Mouse (Mus musculus) limb, embryonic 14.5 days (tissue): ENCODE measurements around the gene Map4k3. TPM values are rescaled to one million over a fixed set of nuclear protein-coding genes. Genes with fewer than 3 reads are reported as not detected.
A peak's percentile ranks its signal among the peaks of the same experiment; 100 is the strongest.

Source experiments
- ATAC-seq: fragments of 200-750 bp; cut with Nextera tagmentation; 2 replicates; pipeline ENCODE4 v1.8.0; 2017; ENCODE audit warnings: low read depth, moderate number of reproducible peaks, moderate TSS enrichment; ENCODE audit not compliant: low FRiP score
- DNase-seq: peaks from one replicate; pipeline ENCODE4 v3.0.0-alpha.2; 2015; ENCODE audit warnings: low spot score
- H3K27ac ChIP-seq: fragments of 300-500 bp; sonication (generic); replicated peaks from 2 replicates; pipeline ENCODE4 v1.5.1; 2014; ENCODE audit warnings: low read depth, mild to moderate bottlenecking, low read length, moderate library complexity, mixed read lengths
- H3K27me3 ChIP-seq: fragments of 300-500 bp; sonication (generic); 2 replicates; pipeline ENCODE4 v1.6.1; 2014; ENCODE audit warnings: low read length, mixed read lengths; ENCODE audit not compliant: control insufficient read depth, insufficient read depth
- H3K36me3 ChIP-seq: fragments of 300-500 bp; sonication (generic); 2 replicates; pipeline ENCODE4 v1.6.1; 2014; ENCODE audit warnings: mild to moderate bottlenecking, low read length, moderate library complexity, mixed read lengths; ENCODE audit not compliant: control insufficient read depth, insufficient read depth
- H3K4me1 ChIP-seq: fragments of 300-500 bp; sonication (generic); 2 replicates; pipeline ENCODE4 v1.6.1; 2014; ENCODE audit warnings: antibody characterized with exemption, low read length, mixed read lengths; ENCODE audit not compliant: control insufficient read depth, insufficient read depth
- H3K4me2 ChIP-seq: fragments of 300-500 bp; sonication (generic); replicated peaks from 2 replicates; pipeline ENCODE4 v1.6.1; 2014; ENCODE audit warnings: low read depth, mild to moderate bottlenecking, low read length, moderate library complexity; ENCODE audit not compliant: severe bottlenecking
- H3K4me3 ChIP-seq: fragments of 300-500 bp; sonication (generic); replicated peaks from 2 replicates; pipeline ENCODE4 v1.5.1; 2014; ENCODE audit warnings: low read length
- H3K9ac ChIP-seq: fragments of 300-500 bp; sonication (generic); 2 replicates; pipeline ENCODE4 v1.6.1; 2014; ENCODE audit warnings: mild to moderate bottlenecking, low read depth, low read length, moderate library complexity; ENCODE audit not compliant: severe bottlenecking
- H3K9me3 ChIP-seq: fragments of 300-500 bp; sonication (generic); 2 replicates; pipeline ENCODE4 v1.6.1; 2016; ENCODE audit warnings: low read length; ENCODE audit not compliant: control insufficient read depth
- POLR2A ChIP-seq: fragments of 200-500 bp; IDR thresholded peaks from 2 replicates; pipeline ENCODE4 v1.8.0; 2012; ENCODE audit warnings: inconsistent platforms, mild to moderate bottlenecking, moderate library complexity, borderline replicate concordance; ENCODE audit not compliant: insufficient read depth, insufficient read length; ENCODE audit errors: extremely low read depth
- WGBS: fragments of 180-500 bp; shearing (Covaris S2); extraction: QIAGEN DNeasy Blood & Tissue Kit; methylation state at CpG from one replicate; pipeline ENCODE4 v1.1.7; 2014; 5-methylcytosine and 5-hydroxymethylcytosine counted together
- polyA plus RNA-seq, 2 experiments: library from polyadenylated mRNA; depleted of rRNA in 1 of 2; stranded (reverse) in 1 of 2; unstranded in 1 of 2; fragments of >200 nt; fragmentation: Nextera tagmentation in 1 of 2; extraction: Ambion mirVana in 1 of 2; gene quantifications; 2 replicates each; pipeline versions ENCODE4 v1.2.1 to v1.2.3; 2012 to 2014

Map4k3 gene
- polyA plus RNA-seq, 2 experiments: 42.6 to 50.2 TPM

GRCm38 (mm10) chr17:80756043-80756442 is 27.8 kb upstream of the Map4k3 start:
- Histone ChIP-seq H3K27me3 (no peaks in the 10 kb centered on the region), H3K9me3 (no peaks in the 10 kb centered on the region), H3K9ac (no peak overlapping the region), H3K27ac (peak overlapping the region; percentile 21; the same call in 1 of the 2 replicates), H3K4me1 (peaks cover 23% of the 10 kb centered on the region), H3K4me2 (no peak overlapping the region), H3K4me3 (no peak overlapping the region), H3K36me3 (no peaks in the 10 kb centered on the region)
- no peak for ATAC-seq
- 53% methylated on average over 5 of the region's 5 CpGs for WGBS
- no peak for TF ChIP-seq POLR2A
- DNase-seq: no peak

DNA sequence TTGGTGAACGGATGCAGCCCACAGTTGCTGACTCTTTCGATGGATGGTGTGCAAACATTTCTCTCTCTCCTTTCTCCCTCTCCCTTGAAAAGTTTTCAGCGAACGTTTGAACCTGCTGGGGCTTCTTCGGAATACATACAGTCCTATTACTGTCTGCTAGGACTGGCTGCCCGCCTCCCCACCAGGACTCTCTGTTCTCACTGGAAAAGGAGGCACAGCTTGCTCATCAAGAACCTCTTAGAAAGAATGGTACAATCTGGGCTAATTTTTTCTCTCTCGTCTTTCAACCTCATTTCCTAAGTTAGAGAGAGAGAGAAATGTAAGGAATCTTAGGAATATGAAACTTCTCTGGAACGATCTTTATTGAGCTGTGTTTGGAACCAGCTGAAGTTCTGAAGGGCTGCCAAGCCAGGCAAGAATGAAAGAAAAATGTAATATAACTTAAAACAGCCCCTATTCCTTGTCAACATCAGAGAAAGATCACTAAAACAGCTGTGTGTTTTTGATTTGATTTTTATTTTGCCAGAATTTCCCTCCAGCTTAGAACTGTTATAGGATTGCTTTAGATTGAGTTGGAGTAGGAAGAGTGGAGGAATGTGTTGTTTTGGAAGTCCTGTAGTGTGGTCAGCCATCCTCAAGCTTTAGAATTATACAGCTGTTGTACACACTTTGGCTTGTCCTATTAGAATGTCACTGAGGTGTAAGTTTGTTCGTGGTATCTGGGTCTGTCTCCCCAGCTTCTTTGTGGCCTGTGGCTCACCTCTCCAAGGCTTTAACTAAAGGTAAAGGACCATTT is 27.0 kb upstream of the Map4k3 start:
- DNase-seq (peak; percentile 58), ATAC-seq (no peak)
- TF ChIP-seq POLR2A: no peak
- Histone ChIP-seq H3K9ac (0 out of 2 replicates have a peak overlapping the region, but pooled peaks have one; percentile 17), H3K27me3 (no peaks in the 10 kb centered on the region), H3K4me1 (peaks cover 23% of the 10 kb centered on the region), H3K9me3 (no peaks in the 10 kb centered on the region), H3K4me3 (no peak overlapping the region), H3K27ac (peak overlapping the region; percentile 39), H3K36me3 (no peaks in the 10 kb centered on the region), H3K4me2 (no peak overlapping the region)
- WGBS: 48% methylated on average over 9 of the region's 9 CpGs

GRCm38 (mm10) chr17:80754589-80754988 is 26.3 kb upstream of the Map4k3 start:
- Histone ChIP-seq H3K27ac (peak overlapping the region; percentile 39), H3K9ac (0 out of 2 replicates have a peak overlapping the region, but pooled peaks have one; percentile 17), H3K4me3 (no peak overlapping the region), H3K36me3 (no peaks in the 10 kb centered on the region), H3K4me1 (peaks cover 23% of the 10 kb centered on the region), H3K27me3 (no peaks in the 10 kb centered on the region), H3K4me2 (no peak overlapping the region), H3K9me3 (no peaks in the 10 kb centered on the region)
- ATAC-seq (no peak), DNase-seq (no peak)
- WGBS: 47% methylated on average over 8 of the region's 8 CpGs
- no peak for TF ChIP-seq POLR2A

DNA sequence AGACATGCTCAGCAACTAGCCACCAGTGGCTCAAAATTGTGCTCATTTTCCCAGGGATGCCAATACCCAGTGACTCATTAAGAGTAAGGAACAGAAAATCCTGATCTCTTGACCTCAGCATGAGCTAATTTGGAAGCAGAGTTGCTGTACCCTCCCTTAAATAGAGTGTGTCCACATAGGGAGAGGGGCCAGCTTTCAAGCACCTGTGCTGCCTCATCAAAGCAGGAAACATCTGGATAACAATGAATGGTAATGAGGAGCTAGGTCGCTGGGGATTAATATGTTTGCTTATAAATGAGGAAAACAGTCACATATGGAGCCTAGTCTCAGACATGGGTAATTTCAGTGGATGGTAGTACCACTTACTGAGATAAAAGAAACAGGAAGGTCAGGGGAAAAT is 24.2 kb upstream of the Map4k3 start:
- H3K27me3 ChIP-seq: no peaks in the 10 kb centered on the region
- ATAC-seq: 0 out of 2 replicates have a peak, but pooled peaks have one; percentile 55

DNA sequence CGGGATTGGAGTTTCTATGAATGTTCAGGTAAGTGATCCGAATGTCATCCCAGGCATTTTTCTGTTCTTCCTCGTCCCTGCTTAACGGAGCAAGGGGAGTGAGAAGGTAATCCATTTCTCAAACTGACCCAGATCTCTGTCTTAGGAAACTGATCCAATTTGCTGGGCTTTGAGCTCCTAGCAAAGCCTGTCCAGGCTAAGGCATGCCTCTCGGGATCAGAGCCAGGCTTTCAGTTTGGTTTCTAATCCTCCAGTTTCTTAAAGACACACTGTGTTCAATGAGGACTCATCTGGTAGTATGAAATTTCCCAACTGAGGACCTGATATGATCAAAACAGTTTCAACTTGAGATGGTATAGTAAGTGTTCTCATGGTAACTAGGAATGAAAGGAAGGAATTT is 11.1 kb upstream of the Map4k3 start:
- H3K36me3 ChIP-seq: no peaks in the 10 kb centered on the region
- H3K9ac ChIP-seq: no peak overlapping the region

More for the DNA sequence above, 24.2 kb upstream of the Map4k3 start:
- H3K9ac ChIP-seq: no peak overlapping the region
- H3K27ac ChIP-seq: no peak overlapping the region
- peak; percentile 41 for DNase-seq
- no peak overlapping the region for H3K4me2 ChIP-seq
- H3K36me3 ChIP-seq: no peaks in the 10 kb centered on the region
- 5% methylated on average over 1 of the region's 1 CpGs for WGBS
- no peak for TF ChIP-seq POLR2A
- H3K4me1 ChIP-seq: peaks cover 23% of the 10 kb centered on the region
- H3K4me3 ChIP-seq: no peak overlapping the region
- H3K9me3 ChIP-seq: no peaks in the 10 kb centered on the region

More for the DNA sequence above, 11.1 kb upstream of the Map4k3 start:
- DNase-seq (no peak), ATAC-seq (no peak)
- 81% methylated on average over 5 of the region's 5 CpGs for WGBS
- no peak overlapping the region for H3K4me3 ChIP-seq
- no peak overlapping the region for H3K4me2 ChIP-seq
- H3K4me1 ChIP-seq: no peaks in the 10 kb centered on the region
- TF ChIP-seq POLR2A: no peak
- H3K27me3 ChIP-seq: no peaks in the 10 kb centered on the region
- H3K9me3 ChIP-seq: no peaks in the 10 kb centered on the region
- no peak overlapping the region for H3K27ac ChIP-seq
